Mouse (Mus musculus) midbrain, embryonic 10.5 days (tissue): ENCODE measurements around the gene Fosl1. TPM values are rescaled to one million over a fixed set of nuclear protein-coding genes. Genes with fewer than 3 reads are reported as not detected.

Source experiments
- DNase-seq: peaks from one replicate; pipeline ENCODE4 v3.0.0-alpha.2; 2017; ENCODE audit warnings: low spot score
- H3K27ac ChIP-seq: fragments of 300-500 bp; sonication (generic); replicated peaks from 2 replicates; pipeline ENCODE4 v1.5.1; 2016; ENCODE audit warnings: mild to moderate bottlenecking
- H3K27me3 ChIP-seq: fragments of 300-500 bp; sonication (generic); 2 replicates; pipeline ENCODE4 v1.6.1; 2016; ENCODE audit warnings: low read depth, mild to moderate bottlenecking; ENCODE audit not compliant: poor library complexity, severe bottlenecking
- H3K36me3 ChIP-seq: fragments of 300-500 bp; sonication (generic); 2 replicates; pipeline ENCODE4 v1.6.1; 2016; ENCODE audit warnings: mild to moderate bottlenecking, moderate library complexity
- H3K4me1 ChIP-seq: fragments of 300-500 bp; sonication (generic); 2 replicates; pipeline ENCODE4 v1.6.1; 2016
- H3K4me3 ChIP-seq: fragments of 300-500 bp; sonication (generic); 2 replicates; pipeline ENCODE4 v1.5.1; 2016; ENCODE audit warnings: mild to moderate bottlenecking, moderate library complexity
- H3K9me3 ChIP-seq: fragments of 300-500 bp; sonication (generic); replicated peaks from 2 replicates; pipeline ENCODE4 v1.6.1; 2016; ENCODE audit warnings: mild to moderate bottlenecking
- WGBS: fragments of 180-500 bp; shearing (Covaris S2); methylation state at CpG from one replicate; pipeline ENCODE4 v1.1.7; 2016; 5-methylcytosine and 5-hydroxymethylcytosine counted together
- polyA plus RNA-seq: library from polyadenylated mRNA; unstranded; fragments of >200 nt; fragmentation: Nextera tagmentation; extraction: Ambion mirVana; gene quantifications from 2 replicates; pipeline ENCODE4 v1.2.1, GENCODE M21; 2016

The Fosl1 gene
- polyA plus RNA-seq, 1 experiment from 2014 or later, result not detected

DNA sequence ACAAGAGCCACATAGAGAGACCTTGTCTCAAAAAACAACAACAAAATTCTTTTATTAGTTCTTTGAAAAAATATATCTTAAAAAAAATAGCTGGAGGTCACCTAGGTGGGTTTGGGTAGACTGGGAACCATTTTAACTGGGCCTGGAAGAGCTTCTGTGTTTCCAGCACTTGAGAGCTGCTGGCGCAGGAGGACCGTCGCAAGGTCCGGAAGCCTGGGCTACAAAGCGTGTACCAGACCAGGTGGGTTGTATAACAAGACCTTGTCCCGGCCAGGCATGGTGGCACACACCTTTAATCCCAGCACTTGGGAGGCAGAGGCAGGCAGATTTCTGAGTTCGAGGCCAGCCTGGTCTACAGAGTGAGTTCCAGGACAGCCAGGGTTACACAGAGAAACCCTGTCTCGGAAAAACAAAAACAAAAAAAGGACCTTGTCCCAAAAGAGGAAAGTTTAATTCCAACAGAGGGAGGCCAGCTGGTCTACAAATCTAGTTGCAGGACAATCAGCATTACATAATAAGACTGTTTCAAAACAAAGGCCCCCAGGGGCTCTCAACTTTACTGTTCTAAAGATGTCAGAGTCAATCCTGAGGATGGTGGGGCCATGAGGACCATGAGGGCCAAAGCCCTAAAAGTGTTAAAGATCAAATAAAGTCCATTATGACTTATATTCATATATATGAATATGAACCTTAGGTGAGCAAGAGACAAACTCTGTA lies 28.4 kb upstream of the Fosl1 start:
- Histone ChIP-seq H3K36me3 (peaks cover 46% of the 10 kb centered on the region), H3K27ac (no peak overlapping the region), H3K4me3 (no peak overlapping the region), H3K9me3 (no peaks in the 10 kb centered on the region), H3K27me3 (no peaks in the 10 kb centered on the region), H3K4me1 (peaks cover 17% of the 10 kb centered on the region)
- DNase-seq, result no peak
- 90% methylated on average over 8 of the region's 8 CpGs for WGBS

DNA sequence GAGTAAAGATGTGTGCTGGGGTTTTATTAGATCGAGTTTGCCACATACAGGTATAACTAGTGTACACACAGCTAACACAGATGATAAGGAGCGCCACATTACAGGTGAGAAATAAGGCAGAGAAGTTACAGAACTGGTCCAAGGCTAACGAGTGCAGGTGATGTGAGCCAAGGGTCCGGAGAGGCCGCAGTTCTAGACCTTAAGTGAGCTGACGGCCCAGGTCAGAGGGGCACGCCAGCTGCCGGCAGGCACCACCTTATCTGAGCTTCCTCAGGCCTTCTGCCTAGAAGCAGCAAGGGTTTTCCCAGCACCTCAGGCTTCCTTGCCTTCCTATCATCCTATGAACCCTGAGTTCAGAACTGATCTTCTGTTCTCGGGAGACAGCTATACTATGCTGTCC lies 27.7 kb upstream of the Fosl1 start:
- no peaks in the 10 kb centered on the region for H3K27me3 ChIP-seq
- peaks cover 46% of the 10 kb centered on the region for H3K36me3 ChIP-seq
- DNase-seq, result no peak
- H3K4me3 ChIP-seq, result no peak overlapping the region
- H3K27ac ChIP-seq, result no peak overlapping the region
- 93% methylated on average over 9 of the region's 9 CpGs for WGBS
- H3K9me3 ChIP-seq, result no peaks in the 10 kb centered on the region
- H3K4me1 ChIP-seq, result peaks cover 21% of the 10 kb centered on the region

DNA sequence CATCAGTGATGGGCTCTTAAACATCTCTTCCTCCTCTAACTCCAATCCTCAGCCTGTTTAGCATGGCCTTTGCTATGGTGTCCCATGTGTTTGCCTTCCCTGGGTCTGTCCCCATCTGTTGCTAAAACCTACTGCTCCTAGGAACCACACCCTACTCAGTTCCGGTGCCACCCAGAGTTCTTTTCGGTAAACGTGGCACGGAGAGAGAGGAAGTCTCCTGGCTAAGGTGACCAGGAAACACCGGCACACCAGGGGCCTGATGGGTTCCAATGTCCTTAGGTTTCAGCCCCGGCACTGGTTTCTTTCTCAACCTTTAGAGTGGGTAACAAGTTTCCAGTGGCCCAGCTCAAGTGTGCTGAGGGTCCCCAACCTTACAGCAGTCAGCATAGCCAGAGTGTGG lies 26.8 kb upstream of the Fosl1 start:
- H3K4me3 ChIP-seq, result no peak overlapping the region; the same call in 1 of the 2 replicates
- no peaks in the 10 kb centered on the region for H3K27me3 ChIP-seq
- H3K4me1 ChIP-seq, result peaks cover 22% of the 10 kb centered on the region
- no peaks in the 10 kb centered on the region for H3K9me3 ChIP-seq
- 96% methylated on average over 6 of the region's 6 CpGs for WGBS
- no peak for DNase-seq
- no peak overlapping the region for H3K27ac ChIP-seq
- H3K36me3 ChIP-seq, result peaks cover 46% of the 10 kb centered on the region

DNA sequence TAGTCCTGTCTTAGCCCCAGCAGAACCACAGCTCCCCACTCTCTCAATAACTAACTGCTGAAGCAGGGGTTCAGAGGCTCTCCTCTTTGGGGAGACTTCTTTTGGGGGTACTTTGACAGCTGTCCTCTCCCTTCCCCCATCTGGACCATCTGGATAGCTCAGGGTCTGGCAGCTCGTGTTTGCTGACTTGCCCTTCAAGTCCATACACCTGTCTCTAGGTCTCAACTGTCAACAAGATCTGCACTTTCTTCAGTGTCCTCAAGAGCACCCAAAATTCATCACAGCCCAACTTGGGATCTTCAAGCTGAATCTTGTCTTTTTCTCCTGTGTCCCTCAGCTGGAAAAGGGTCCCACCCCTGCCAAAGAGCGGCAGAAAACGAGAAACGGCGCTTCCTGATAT lies 25.6 kb upstream of the Fosl1 start:
- H3K4me1 ChIP-seq, result peaks cover 35% of the 10 kb centered on the region
- no peaks in the 10 kb centered on the region for H3K9me3 ChIP-seq
- no peak for DNase-seq
- H3K4me3 ChIP-seq, result no peak overlapping the region
- no peak overlapping the region for H3K27ac ChIP-seq
- 91% methylated on average over 5 of the region's 5 CpGs for WGBS
- H3K27me3 ChIP-seq, result no peaks in the 10 kb centered on the region
- H3K36me3 ChIP-seq, result peaks cover 56% of the 10 kb centered on the region

DNA sequence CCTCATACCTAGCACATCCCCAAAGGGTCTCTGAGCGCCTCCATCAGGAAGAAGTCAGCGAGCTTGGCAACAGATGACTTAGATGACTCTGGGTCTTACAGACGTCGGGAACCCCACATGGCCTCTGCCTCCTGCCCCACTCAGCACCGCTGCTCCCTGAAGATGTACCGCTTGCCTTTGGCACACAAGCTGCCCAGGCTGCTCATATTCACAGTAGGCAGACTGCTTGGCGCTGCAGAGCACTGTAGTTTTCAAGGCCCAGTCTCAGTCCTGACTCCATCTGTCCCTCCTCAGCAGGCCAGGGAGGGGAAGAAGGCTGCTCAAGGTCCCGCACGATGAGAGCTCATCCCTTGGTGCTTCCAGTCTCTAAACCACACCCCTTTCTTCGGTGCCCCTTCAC lies 25.1 kb upstream of the Fosl1 start:
- DNase-seq, result no peak
- Histone ChIP-seq H3K36me3 (peaks cover 60% of the 10 kb centered on the region), H3K4me1 (peaks cover 39% of the 10 kb centered on the region), H3K27ac (no peak overlapping the region), H3K9me3 (no peaks in the 10 kb centered on the region), H3K27me3 (no peaks in the 10 kb centered on the region), H3K4me3 (no peak overlapping the region)
- 88% methylated on average over 10 of the region's 10 CpGs for WGBS

DNA sequence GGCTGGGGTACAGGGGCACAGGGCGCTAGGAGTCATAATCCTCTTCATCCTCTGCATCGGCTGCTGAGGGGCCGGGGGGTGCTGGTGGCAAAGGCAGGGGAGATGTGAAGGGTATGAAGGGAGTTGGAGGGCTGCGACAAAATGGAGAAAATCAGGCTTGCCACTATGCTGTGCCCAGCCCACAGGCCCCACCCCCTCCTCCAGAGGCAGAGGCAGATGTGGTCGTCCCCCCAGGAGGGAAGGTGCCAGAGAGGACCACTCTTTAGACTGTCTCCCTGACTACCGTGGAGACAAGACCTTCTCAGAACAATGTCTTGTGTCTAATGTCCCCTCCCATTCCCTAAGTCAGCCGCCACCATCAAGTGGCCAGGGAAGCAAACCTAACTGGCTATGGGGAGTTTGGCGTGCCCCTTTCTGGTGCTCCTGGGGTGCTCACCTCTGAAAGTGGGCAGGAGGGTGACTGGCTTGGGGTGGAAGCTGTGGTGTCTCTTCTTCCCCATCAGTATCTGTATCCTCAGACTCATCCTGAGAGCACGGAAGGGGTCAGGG lies 24.4 kb upstream of the Fosl1 start:
- no peaks in the 10 kb centered on the region for H3K9me3 ChIP-seq
- no peaks in the 10 kb centered on the region for H3K27me3 ChIP-seq
- peak overlapping the region; percentile 97; the same call in 1 of the 2 replicates for H3K27ac ChIP-seq
- 70% methylated on average over 9 of the region's 9 CpGs for WGBS
- peak overlapping the region; percentile 89 for H3K4me3 ChIP-seq
- H3K4me1 ChIP-seq, result peaks cover 39% of the 10 kb centered on the region
- DNase-seq, result no peak
- H3K36me3 ChIP-seq, result peaks cover 65% of the 10 kb centered on the region

DNA sequence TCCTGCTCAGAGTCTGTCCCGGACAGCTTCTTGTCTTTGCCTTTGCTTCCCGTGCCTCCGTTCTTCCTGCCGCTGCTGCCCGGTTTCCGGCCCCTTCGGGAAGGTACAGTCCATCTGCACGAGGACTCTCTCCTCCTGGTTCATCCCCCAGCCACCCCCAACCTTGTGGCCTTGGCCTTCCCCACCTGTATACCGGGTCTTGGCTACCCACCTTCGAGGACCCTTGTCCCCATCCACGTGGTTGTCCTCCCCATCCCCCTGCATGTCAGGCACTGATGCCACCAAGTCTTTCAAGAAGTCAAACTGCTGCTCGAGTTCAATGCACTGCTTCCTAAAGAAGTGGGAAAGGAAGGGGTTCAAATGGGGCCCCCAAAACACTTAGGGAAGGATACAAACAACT lies 23.8 kb upstream of the Fosl1 start:
- WGBS, result 73% methylated on average over 12 of the region's 12 CpGs
- Histone ChIP-seq H3K9me3 (no peaks in the 10 kb centered on the region), H3K4me1 (peaks cover 39% of the 10 kb centered on the region), H3K27ac (peak overlapping the region; percentile 97), H3K4me3 (peak overlapping the region; percentile 89), H3K27me3 (no peaks in the 10 kb centered on the region), H3K36me3 (peaks cover 60% of the 10 kb centered on the region)
- DNase-seq, result no peak

DNA sequence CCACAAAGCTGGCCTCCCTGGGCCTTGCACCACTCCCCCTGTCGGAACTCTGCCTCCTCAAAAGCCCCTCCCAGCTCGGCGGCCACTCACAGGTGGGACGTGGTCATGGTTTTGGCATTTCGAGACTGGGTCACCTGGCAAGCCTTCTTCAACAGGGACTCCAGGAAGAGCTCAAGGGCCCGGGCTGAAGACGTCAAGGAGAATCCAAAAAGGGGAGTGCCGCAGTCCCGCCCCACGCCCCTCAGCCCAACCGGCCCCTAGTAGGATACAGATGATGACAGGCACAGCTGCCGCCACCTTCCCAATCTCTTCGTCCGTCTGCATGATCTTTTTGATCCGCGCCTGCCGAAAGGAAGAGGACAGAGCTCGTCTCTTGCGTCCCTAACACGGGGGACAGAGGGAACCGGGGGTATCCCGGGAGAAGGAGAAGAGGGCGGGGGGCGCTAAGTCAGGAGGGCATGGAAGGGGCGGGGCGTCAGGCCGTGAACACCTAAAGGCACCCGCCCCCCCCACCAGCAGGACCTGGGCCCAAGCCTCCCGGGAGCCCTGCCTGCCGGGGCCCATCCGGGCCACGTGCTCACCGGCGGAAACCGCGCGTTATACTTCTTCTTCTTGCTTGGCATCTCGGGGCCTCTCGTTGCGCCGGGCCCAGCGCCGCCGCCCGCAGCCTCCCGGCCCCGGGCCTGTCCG lies 23.1 kb upstream of the Fosl1 start:
- DNase-seq, result no peak
- WGBS, result 2% methylated on average over 48 of the region's 48 CpGs
- peak overlapping the region; percentile 97 for H3K27ac ChIP-seq
- H3K36me3 ChIP-seq, result peaks cover 60% of the 10 kb centered on the region
- no peaks in the 10 kb centered on the region for H3K27me3 ChIP-seq
- H3K4me1 ChIP-seq, result peaks cover 39% of the 10 kb centered on the region
- H3K4me3 ChIP-seq, result peak overlapping the region; percentile 89
- H3K9me3 ChIP-seq, result no peaks in the 10 kb centered on the region

DNA sequence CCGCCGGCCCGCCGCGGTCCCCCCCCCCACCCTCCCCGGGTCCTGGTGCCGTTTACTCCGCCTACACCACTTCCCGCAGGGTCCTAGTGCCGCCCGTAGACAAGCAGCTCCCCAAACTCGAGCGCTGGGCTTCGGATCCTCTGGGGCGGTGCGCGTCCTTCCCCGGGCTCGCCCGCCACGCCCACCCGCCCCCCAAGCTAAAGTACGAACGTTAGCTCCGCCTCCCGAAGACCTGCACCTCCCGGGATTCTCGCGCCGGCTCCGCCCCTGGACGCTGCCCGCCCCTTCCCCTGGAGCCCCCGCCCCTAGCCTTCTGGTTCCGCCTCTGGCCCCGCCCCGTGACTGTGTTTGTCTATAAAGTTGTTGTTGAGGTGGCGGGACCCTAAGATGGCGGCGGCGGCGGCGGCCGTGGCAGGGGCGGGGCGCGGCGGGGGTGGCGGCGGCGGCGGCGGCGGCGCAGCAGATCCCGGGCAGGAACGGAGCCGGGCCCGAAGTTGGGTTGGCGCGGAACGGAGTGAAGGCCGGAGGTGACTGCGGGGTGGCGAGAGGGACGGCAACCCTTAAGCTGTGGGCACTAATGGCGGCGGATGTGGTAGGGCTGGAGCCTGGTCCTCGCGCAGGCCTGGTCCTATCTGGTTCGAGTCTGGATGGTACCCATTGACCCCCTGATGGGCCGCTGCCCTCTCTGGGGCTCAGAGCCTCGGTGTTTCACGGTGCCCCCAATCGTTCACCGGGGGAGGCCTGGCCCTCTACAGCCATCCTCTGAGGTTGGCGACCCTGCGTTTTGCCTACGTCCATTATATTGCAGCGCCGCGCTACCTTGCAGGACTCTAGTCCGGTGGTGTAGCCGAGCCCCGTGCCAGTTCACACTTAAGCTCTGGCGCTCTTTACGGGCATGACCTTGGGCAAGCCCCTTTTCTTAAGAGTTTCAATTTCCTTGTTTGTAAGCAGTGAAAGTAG lies 22.3 kb upstream of the Fosl1 start, which contains the start of the genes Drap1 and AI837181:
Drap1 (minus strand) TSS at position 198 of the 960 bp plus-strand sequence.
AI837181 (plus strand) TSS at position 363 of the 960 bp plus-strand sequence.
- under 1% methylated on average over 83 of the region's 87 CpGs for WGBS
- peaks cover 39% of the 10 kb centered on the region for H3K4me1 ChIP-seq

DNA sequence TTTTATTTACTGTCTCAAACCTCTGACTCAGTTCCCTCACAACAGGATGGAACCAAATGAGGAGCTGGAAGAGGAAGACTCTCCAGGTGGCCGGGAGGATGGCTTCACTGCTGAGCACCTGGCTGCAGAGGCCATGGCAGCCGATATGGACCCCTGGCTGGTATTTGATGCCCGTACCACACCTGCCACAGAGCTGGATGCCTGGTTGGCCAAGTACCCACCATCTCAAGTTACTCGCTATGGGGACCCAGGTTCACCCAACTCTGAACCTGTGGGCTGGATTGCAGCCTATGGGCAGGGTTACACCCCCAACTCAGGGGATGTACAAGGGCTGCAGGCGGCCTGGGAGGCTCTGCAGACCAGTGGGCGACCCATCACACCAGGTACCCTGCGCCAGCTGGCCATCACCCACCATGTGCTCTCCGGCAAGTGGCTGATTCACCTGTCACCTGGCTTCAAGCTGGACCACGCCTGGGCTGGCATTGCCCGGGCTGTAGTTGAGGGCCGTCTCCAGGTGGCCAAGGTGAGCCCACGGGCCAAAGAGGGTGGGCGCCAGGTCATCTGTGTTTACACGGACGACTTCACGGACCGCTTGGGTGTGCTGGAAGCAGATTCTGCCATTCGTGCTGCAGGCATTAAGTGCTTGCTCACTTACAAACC lies 21.3 kb upstream of the Fosl1 start:
- peaks cover 39% of the 10 kb centered on the region for H3K4me1 ChIP-seq
- H3K4me3 ChIP-seq, result peak overlapping the region; percentile 89
- H3K27ac ChIP-seq, result peak overlapping the region; percentile 97
- no peaks in the 10 kb centered on the region for H3K9me3 ChIP-seq
- WGBS, result 92% methylated on average over 18 of the region's 18 CpGs
- H3K36me3 ChIP-seq, result peaks cover 45% of the 10 kb centered on the region
- H3K27me3 ChIP-seq, result no peaks in the 10 kb centered on the region
- DNase-seq, result no peak

More for the DNA sequence above, 22.3 kb upstream of the Fosl1 start, which contains the start of the genes Drap1 and AI837181:
- no peaks in the 10 kb centered on the region for H3K9me3 ChIP-seq
- DNase-seq, result peak; percentile 98
- peak within 1 kb of the TSS; percentile 89 for H3K4me3 ChIP-seq
- H3K27me3 ChIP-seq, result no peaks in the 10 kb centered on the region
- peak within 1 kb of the TSS; percentile 97 for H3K27ac ChIP-seq
- peaks cover 55% of the 10 kb centered on the region for H3K36me3 ChIP-seq

DNA sequence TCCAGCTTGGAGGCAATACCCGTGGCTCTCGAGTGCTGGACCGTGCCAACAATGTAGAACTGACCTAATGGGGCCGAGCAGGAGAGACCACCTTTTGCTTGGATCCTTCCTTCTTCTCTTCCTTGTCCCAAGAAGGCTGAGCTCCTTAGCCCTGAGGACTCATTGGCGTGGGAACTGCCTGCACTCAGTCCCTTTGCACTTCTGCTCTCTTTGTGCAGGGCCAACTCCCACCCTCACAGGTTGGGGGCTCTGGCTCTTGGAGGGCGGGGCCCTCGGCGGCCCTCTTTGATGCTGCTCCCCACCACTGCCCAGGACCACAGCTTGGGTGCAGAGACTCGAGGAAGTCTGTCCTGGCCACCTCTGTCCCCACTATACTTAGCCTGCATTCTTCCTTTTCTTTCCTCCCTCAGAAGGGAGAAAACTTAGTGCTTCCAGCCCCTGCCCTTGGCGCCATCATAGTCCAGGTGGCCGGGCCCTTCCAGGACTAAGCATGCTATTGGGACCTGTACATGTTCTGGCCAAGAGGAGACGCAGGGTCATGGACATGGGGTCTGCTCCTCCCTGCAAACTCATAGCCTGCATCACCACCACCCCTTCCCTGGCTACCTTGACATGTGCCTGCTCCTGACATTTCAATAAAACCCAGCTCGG lies 20.6 kb upstream of the Fosl1 start:
- Histone ChIP-seq H3K9me3 (no peaks in the 10 kb centered on the region), H3K4me3 (peak overlapping the region; percentile 89), H3K4me1 (peaks cover 39% of the 10 kb centered on the region), H3K27me3 (no peaks in the 10 kb centered on the region), H3K27ac (0 out of 2 replicates have a peak overlapping the region, but pooled peaks have one; percentile 97), H3K36me3 (peaks cover 38% of the 10 kb centered on the region)
- WGBS, result 93% methylated on average over 13 of the region's 13 CpGs
- DNase-seq, result no peak
